Mouse (Mus musculus): ENCODE results near the gene Casq1. TPM values are rescaled to one million over a fixed set of nuclear protein-coding genes. Genes with fewer than 3 reads are reported as not detected.

Casq1 gene
- polyA plus RNA-seq, 1 experiment from 2014 or later: 1.4 TPM

GRCm38 (mm10) chr1:172213771-172214170, 5.9 kb downstream of the Casq1 start:
- no peaks in the 10 kb centered on the region for H3K27me3 ChIP-seq (ENCODE audit: control insufficient read depth, insufficient read depth, low read length)
- H3K9ac ChIP-seq (ENCODE audit: low read length): no peak overlapping the region
- peaks cover 22% of the 10 kb centered on the region for H3K4me1 ChIP-seq (ENCODE audit: control insufficient read depth, insufficient read depth, low read length)
- H3K27ac ChIP-seq (ENCODE audit: low read depth, low read length): no peak overlapping the region
- DNase-seq (ENCODE audit: low spot score, missing footprints) (no peak), ATAC-seq (ENCODE audit: low FRiP score) (no peak)
- H3K9me3 ChIP-seq (ENCODE audit: control insufficient read depth, low read length): no peaks in the 10 kb centered on the region
- no peak overlapping the region for H3K4me2 ChIP-seq
- 69% methylated on average over 4 of the region's 4 CpGs for WGBS
- H3K36me3 ChIP-seq (ENCODE audit: control insufficient read depth, insufficient read depth, low read length): no peaks in the 10 kb centered on the region
- H3K4me3 ChIP-seq (ENCODE audit: low read depth, low read length): no peak overlapping the region

- no peaks in the 10 kb centered on the region for H3K27me3 ChIP-seq (ENCODE audit: control insufficient read depth, insufficient read depth, low read length)
- DNase-seq (ENCODE audit: low spot score, missing footprints) (no peak), ATAC-seq (ENCODE audit: low FRiP score) (no peak)
- no peak overlapping the region for H3K4me2 ChIP-seq
- 0 out of 2 replicates have a peak overlapping the region, but pooled peaks have one; percentile 22 for H3K9ac ChIP-seq (ENCODE audit: low read length)
- no peak overlapping the region for H3K4me3 ChIP-seq (ENCODE audit: low read depth, low read length)
- H3K27ac ChIP-seq (ENCODE audit: low read depth, low read length): peak overlapping the region; percentile 16
- H3K9me3 ChIP-seq (ENCODE audit: control insufficient read depth, low read length): no peaks in the 10 kb centered on the region
- peaks cover 19% of the 10 kb centered on the region for H3K4me1 ChIP-seq (ENCODE audit: control insufficient read depth, insufficient read depth, low read length)
- H3K36me3 ChIP-seq (ENCODE audit: control insufficient read depth, insufficient read depth, low read length): no peaks in the 10 kb centered on the region
- WGBS: 53% methylated on average over 5 of the region's 5 CpGs
Measured at GRCm38 (mm10) chr1:172212776-172213175, 6.9 kb downstream of the Casq1 start.

GRCm38 (mm10) chr1:172207111-172207584, 12.5 kb downstream of the Casq1 start:
- H3K9me3 ChIP-seq (ENCODE audit: control insufficient read depth, low read length): no peaks in the 10 kb centered on the region
- DNase-seq (ENCODE audit: low spot score, missing footprints) (peak; percentile 91), ATAC-seq (ENCODE audit: low FRiP score) (no peak)
- peaks cover 45% of the 10 kb centered on the region for H3K4me1 ChIP-seq (ENCODE audit: control insufficient read depth, insufficient read depth, low read length)
- no peaks in the 10 kb centered on the region; the same call in 1 of the 2 replicates for H3K36me3 ChIP-seq (ENCODE audit: control insufficient read depth, insufficient read depth, low read length)
- peak overlapping the region; percentile 84 for H3K4me3 ChIP-seq (ENCODE audit: low read depth, low read length)
- peak overlapping the region; percentile 97; the same call in 1 of the 2 replicates for H3K27ac ChIP-seq (ENCODE audit: low read depth, low read length)
- WGBS: 7% methylated on average over 7 of the region's 7 CpGs
- peak overlapping the region; percentile 93 for H3K9ac ChIP-seq (ENCODE audit: low read length)
- peak overlapping the region; percentile 95 for H3K4me2 ChIP-seq
- no peaks in the 10 kb centered on the region for H3K27me3 ChIP-seq (ENCODE audit: control insufficient read depth, insufficient read depth, low read length)

- Histone ChIP-seq H3K27ac (ENCODE audit: low read depth, low read length) (peak within 1 kb of the TSS; percentile 97), H3K4me2 (peak within 1 kb of the TSS; percentile 95), H3K4me1 (ENCODE audit: control insufficient read depth, insufficient read depth, low read length) (peaks cover 53% of the 10 kb centered on the region), H3K27me3 (ENCODE audit: control insufficient read depth, insufficient read depth, low read length) (no peaks in the 10 kb centered on the region), H3K9me3 (ENCODE audit: control insufficient read depth, low read length) (no peaks in the 10 kb centered on the region), H3K36me3 (ENCODE audit: control insufficient read depth, insufficient read depth, low read length) (no peaks in the 10 kb centered on the region; the same call in 1 of the 2 replicates), H3K9ac (ENCODE audit: low read length) (peak within 1 kb of the TSS; percentile 93), H3K4me3 (ENCODE audit: low read depth, low read length) (peak within 1 kb of the TSS; percentile 84)
- ATAC-seq (ENCODE audit: low FRiP score) (peak; percentile 64), DNase-seq (ENCODE audit: low spot score, missing footprints) (peak; percentile 98)
- 1% methylated on average over 39 of the region's 40 CpGs for WGBS
Measured at GRCm38 (mm10) chr1:172206141-172206917, 13.3 kb downstream of the Casq1 start, which contains the start of gene Pea15a. TSS of gene Pea15a (minus strand) at chr1:172206804.

GRCm38 (mm10) chr1:172205741-172206087, 14.0 kb downstream of the Casq1 start:
- Histone ChIP-seq H3K36me3 (ENCODE audit: control insufficient read depth, insufficient read depth, low read length) (no peaks in the 10 kb centered on the region; the same call in 1 of the 2 replicates), H3K9ac (ENCODE audit: low read length) (peak overlapping the region; percentile 93), H3K27ac (ENCODE audit: low read depth, low read length) (peak overlapping the region; percentile 97), H3K9me3 (ENCODE audit: control insufficient read depth, low read length) (no peaks in the 10 kb centered on the region), H3K27me3 (ENCODE audit: control insufficient read depth, insufficient read depth, low read length) (no peaks in the 10 kb centered on the region), H3K4me3 (ENCODE audit: low read depth, low read length) (peak overlapping the region; percentile 84), H3K4me2 (peak overlapping the region; percentile 95), H3K4me1 (ENCODE audit: control insufficient read depth, insufficient read depth, low read length) (peaks cover 59% of the 10 kb centered on the region)
- ATAC-seq (ENCODE audit: low FRiP score): no peak
- whole genome bisulfite sequencing: 4% methylated on average over 3 of the region's 3 CpGs
- no peak for DNase-seq (ENCODE audit: low spot score, missing footprints)

- peak; percentile 92 for DNase-seq (ENCODE audit: low spot score, missing footprints)
- Histone ChIP-seq H3K27ac (ENCODE audit: low read depth, low read length) (peak overlapping the region; percentile 97), H3K27me3 (ENCODE audit: control insufficient read depth, insufficient read depth, low read length) (no peaks in the 10 kb centered on the region), H3K4me3 (ENCODE audit: low read depth, low read length) (peak overlapping the region; percentile 84), H3K4me2 (peak overlapping the region; percentile 95), H3K9ac (ENCODE audit: low read length) (peak overlapping the region; percentile 93), H3K36me3 (ENCODE audit: control insufficient read depth, insufficient read depth, low read length) (peaks cover 3% of the 10 kb centered on the region), H3K4me1 (ENCODE audit: control insufficient read depth, insufficient read depth, low read length) (peaks cover 65% of the 10 kb centered on the region), H3K9me3 (ENCODE audit: control insufficient read depth, low read length) (no peaks in the 10 kb centered on the region)
- 0 out of 2 replicates have a peak, but pooled peaks have one; percentile 0 for ATAC-seq (ENCODE audit: low FRiP score)
- 28% methylated on average over 15 of the region's 15 CpGs for WGBS
Measured at GRCm38 (mm10) chr1:172204814-172205740, 14.6 kb downstream of the Casq1 start.

GRCm38 (mm10) chr1:172204033-172204813, 15.4 kb downstream of the Casq1 start:
- Histone ChIP-seq H3K27me3 (ENCODE audit: control insufficient read depth, insufficient read depth, low read length) (no peaks in the 10 kb centered on the region), H3K4me2 (peak overlapping the region; percentile 95), H3K4me3 (ENCODE audit: low read depth, low read length) (peak overlapping the region; percentile 84), H3K9me3 (ENCODE audit: control insufficient read depth, low read length) (no peaks in the 10 kb centered on the region), H3K36me3 (ENCODE audit: control insufficient read depth, insufficient read depth, low read length) (peaks cover 6% of the 10 kb centered on the region), H3K4me1 (ENCODE audit: control insufficient read depth, insufficient read depth, low read length) (peaks cover 65% of the 10 kb centered on the region), H3K9ac (ENCODE audit: low read length) (peak overlapping the region; percentile 93), H3K27ac (ENCODE audit: low read depth, low read length) (peak overlapping the region; percentile 97)
- ATAC-seq (ENCODE audit: low FRiP score) (no peak), DNase-seq (ENCODE audit: low spot score, missing footprints) (no peak)
- 7% methylated on average over 9 of the region's 9 CpGs for WGBS

- Histone ChIP-seq H3K4me2 (peak overlapping the region; percentile 95), H3K4me1 (ENCODE audit: control insufficient read depth, insufficient read depth, low read length) (peaks cover 68% of the 10 kb centered on the region), H3K4me3 (ENCODE audit: low read depth, low read length) (peak overlapping the region; percentile 84), H3K9me3 (ENCODE audit: control insufficient read depth, low read length) (no peaks in the 10 kb centered on the region), H3K27ac (ENCODE audit: low read depth, low read length) (peak overlapping the region; percentile 97), H3K27me3 (ENCODE audit: control insufficient read depth, insufficient read depth, low read length) (no peaks in the 10 kb centered on the region), H3K9ac (ENCODE audit: low read length) (peak overlapping the region; percentile 93), H3K36me3 (ENCODE audit: control insufficient read depth, insufficient read depth, low read length) (peaks cover 10% of the 10 kb centered on the region)
- ATAC-seq (ENCODE audit: low FRiP score) (peak; percentile 0; the same call in 1 of the 2 replicates), DNase-seq (ENCODE audit: low spot score, missing footprints) (peak; percentile 92)
- 5% methylated on average over 4 of the region's 4 CpGs for WGBS
Measured at GRCm38 (mm10) chr1:172203566-172203965, 16.1 kb downstream of the Casq1 start.
